Mouse (Mus musculus): ENCODE measurements around the gene Lekr1. TPM values are rescaled to one million over a fixed set of nuclear protein-coding genes. Genes with fewer than 3 reads are reported as not detected.

The Lekr1 gene
- total RNA-seq, 2 experiments from 2014 or later = 6.6 to 8.0 TPM

DNA sequence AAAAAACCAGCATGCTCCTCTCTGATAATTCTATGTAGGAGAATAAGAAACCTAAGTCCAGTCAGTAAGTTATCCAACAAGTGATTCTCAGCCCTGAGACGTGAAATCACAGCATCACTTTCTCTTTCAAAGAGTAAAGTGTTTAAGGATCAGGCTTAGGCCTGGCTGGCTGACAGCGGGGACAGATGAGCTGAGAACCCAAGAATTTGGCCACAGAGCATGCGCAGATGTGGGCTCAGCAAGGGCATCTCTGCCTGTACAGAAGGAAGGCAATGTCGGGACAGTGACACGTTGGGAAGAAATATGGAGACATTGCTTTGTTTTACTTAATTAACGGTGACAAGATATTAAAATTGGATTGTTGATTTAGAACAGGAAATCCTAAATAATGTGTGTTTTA lies 160.7 kb downstream of the Lekr1 start:
- intact Hi-C loops (cut with DNase I) = no loop called here

DNA sequence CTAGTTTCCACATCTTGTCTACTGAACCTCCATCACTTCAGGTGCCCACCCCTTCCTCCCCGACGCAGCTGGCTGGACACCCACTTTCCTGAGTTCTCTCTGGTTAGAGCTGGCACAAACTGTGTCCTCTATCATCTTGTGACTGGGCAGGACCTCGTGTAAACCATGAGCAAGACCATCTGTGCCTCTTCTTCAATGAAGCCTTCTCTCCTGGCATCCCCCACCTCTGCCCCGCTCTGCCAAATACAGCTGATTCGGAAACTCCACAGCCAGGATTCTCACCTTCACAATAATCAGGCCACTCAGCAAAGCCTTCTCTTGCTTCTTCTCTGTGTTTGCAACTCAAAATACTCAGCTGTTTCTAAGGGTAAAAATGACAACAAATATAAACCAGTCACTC lies 161.4 kb downstream of the Lekr1 start:
- DNase-seq (ENCODE audit: low spot score in 2 of 2) = no peak
- intact Hi-C loops (cut with DNase I) = no loop called here

More for the DNA sequence above, 160.7 kb downstream of the Lekr1 start:
- no peak for DNase-seq (ENCODE audit: low spot score in 2 of 2)

DNA sequence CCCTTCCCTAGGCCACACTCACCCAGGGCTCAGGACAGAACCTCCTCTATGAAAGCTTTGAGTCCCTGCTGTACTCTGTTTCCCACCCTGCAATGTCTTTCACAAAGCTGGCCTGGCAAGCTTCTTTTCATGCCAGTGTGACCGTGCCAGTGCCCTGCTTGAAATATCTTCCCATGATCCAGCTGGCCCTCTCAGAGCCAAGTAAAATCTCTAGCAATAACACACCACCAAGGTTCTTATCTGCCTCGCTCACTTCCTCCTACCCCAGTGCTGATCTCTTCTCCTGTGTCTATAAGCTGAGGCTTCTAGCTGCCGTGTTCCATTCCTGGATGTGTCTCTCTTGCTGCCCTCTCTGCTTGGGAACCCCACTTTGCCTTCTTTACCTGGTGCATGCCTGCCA lies 162.0 kb downstream of the Lekr1 start:
- no peak for DNase-seq (ENCODE audit: low spot score in 2 of 2)
- intact Hi-C loops (cut with DNase I) = no loop called here

DNA sequence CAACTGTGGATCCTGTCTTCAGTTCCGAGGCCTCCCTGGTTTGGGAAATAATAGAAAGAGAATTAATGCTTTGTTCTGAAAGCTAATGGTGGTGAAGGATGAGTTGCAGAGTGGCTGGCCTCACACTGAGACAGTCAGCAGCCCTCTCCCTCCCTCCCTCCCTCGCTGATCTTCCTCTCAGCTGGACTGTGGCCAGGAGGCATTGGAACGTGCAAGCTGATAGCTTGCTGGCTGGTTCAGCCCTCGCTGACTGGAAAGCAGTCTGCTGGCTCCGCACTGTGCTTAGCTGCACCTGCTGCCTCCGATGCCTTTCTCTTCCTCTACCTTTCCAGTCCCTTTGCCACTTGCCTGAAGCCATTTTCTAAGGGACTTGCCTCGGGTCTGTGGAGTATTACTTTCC lies 163.2 kb downstream of the Lekr1 start:
- intact Hi-C loops (cut with DNase I) = no loop called here

DNA sequence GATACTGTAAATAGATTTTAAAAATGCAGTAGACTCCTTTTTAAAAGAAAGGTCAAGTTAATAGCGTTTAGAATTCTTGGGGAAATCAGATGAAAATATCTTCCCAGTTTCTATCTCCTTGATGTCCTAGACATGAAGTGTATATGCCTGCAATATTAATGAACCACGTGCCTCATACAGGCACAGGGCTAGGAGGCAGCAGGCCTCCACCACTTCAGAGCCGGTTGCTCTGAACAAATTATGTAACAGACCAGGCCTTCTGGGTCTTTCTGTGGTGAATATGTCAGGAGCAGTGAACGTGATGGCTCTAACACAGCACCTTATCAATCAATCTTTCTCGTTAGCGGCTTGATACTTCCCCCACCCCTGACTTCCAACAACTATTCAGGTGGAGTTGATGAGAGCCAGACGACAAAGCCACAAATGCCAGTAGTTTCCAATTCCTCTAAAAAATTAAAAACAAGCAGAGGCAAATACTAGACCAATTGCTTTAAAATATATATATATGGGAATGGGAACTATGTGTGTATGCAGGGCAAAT lies 164.0 kb downstream of the Lekr1 start:
- no peak for DNase-seq (ENCODE audit: low spot score in 2 of 2)
- intact Hi-C loops (cut with DNase I) = no loop called here

More for the DNA sequence above, 163.2 kb downstream of the Lekr1 start:
- peak in 1 of 2 experiments; percentile 42 for DNase-seq (ENCODE audit: low spot score in 2 of 2)

DNA sequence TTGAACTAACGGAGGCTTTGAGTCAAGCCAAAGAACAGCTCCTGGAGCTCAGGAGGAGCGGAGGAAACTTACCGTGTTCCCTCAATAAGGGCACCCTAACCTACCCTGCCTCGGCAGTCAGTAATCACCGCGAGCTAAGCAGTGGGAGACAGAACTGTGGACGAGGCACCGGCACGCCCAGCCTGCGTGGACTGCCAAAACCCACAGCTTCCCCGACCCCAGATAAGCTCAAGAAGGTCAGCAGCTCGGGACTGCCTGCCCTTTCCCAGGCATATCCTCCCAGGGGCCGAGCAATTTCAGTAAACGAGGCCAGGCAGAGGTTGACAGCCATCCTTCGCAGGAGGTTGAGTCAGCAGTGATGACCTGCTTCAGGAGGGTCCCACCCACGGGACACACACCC lies 164.8 kb downstream of the Lekr1 start:
- intact Hi-C loops (cut with DNase I) = no loop called here
- DNase-seq (ENCODE audit: low spot score in 2 of 2) = no peak

DNA sequence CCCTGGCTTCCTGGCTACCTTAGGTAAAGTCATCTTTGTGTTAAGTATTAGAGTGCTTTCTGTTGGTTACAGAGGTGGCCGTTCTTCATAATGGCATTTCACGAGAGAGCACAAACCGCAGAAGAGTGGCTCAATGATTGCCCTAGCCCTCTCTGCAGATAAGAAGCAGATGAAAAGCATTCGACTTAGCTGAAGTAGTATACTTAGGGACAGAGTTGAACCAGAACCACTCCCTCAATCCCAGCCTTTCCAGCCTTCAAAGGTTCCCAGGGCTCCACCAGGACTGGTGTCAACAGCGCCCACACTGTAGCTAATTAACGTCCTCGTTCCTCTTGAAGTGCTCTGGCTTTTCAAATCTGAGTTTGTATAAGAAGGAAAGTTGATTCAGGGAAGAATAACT lies 166.4 kb downstream of the Lekr1 start:
- intact Hi-C loops (cut with DNase I) = no loop called here
- DNase-seq (ENCODE audit: low spot score in 2 of 2) = no peak

DNA sequence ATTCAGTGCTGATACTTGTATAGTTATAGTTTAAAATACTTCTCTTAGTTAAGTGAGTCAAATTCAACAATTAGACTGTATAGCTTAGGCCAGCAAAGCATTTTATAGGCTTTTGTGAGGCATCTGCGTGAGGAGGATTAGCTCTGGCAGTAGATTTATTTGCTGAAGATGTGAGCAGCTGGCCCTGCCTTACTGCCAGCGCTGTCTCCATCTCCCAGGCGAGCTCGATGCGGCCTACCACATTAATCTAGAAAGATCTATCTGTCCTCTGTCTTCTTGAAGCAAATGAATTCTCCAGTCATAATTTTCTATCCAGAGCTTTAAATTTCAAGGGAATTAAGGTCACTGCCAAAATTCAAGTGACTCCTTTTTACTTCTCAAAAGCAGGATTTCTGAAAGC lies 170.4 kb downstream of the Lekr1 start:
- intact Hi-C loops (cut with DNase I) = no loop called here
- DNase-seq (ENCODE audit: low spot score in 2 of 2) = no peak

DNA sequence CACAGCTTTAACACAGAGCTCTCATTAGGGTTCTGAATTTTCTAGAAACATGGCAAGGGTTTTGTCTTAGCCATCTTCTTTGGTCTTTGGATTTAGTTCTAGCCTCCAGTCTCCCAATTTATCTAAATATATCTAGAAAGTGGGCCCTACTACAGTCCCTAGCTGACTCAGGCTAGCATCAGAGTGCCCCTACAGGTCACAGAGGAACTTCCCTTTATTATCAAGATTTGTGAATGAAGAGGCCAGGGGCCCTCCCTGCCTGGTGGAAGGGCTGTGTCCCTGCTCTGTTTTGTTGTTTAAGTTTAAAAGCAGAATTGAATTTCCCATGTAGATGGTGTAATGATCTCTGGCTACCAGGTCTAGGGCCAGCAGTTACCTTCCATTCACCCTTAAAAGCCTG lies 173.6 kb downstream of the Lekr1 start:
- intact Hi-C loops (cut with DNase I) = no loop called here
- no peak for DNase-seq (ENCODE audit: low spot score in 2 of 2)

DNA sequence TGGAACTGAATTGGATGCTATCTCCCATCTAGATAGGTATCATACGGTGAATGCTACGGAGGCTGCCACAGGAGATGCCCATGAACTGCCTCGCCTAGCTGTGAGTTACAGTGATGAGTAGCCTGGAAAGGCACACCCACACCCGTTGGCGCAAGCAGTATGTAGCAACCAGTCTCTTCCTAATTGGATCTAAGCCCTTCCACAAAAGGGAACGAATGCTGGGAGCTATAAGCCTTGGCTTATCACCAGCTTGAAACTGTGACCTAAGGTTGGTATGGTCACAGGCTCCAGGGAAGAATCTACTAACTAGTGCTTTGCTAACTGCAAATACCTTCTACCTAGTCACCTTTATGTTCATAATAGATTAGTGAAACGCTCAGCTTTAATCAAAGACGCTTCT lies 175.1 kb downstream of the Lekr1 start:
- no peak for DNase-seq (ENCODE audit: low spot score in 2 of 2)
- intact Hi-C loops (cut with DNase I) = no loop called here

DNA sequence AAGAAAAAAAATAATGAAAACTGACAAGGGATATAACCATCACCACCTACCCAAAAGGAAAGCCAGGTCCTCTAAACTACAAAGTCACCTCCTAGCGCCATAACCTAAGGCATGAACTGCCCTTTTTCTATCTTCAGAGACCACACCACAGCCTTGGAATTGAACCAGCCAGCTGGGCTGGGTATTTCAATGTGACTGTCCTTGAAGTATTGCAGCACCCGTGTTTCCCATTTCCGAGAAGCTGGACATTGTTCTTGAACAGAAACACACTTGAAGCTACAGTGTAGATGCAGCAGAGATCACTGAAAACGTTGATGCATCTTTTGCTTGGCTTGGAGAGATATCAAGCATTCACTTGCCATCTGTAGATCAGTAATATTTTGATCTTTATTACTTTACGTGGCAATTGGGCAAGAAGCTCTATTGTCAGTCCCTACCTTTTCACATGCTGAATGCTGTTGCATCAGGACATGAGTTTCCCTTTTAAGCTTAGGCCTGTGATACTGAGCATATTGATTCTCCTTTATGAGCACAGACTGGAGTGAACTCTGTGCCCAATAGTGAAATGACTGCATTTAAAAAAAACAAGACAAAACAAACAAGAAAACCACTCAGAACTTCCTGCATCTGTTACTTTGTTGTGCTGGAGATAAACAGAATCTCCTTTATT lies 176.6 kb downstream of the Lekr1 start:
- intact Hi-C loops (cut with DNase I) = no loop called here

DNA sequence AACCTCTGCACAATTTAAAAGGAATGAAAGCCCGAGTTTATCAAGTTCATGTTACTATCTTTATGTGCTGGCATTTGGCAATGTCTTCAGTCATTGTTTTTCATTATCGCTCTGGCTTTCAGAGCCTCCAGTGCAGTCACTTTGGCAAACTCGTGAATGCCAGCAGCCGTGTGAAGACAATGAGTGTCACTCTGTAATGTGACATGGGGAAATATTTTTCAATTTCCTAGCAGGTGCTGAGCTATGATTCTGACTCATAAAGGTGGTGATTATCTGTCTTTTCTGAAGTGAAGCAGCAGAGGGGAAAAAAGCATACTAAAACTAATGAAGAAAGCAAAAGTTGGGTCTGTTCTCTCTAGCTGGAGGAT lies 177.1 kb downstream of the Lekr1 start:
- intact Hi-C loops (cut with DNase I) = no loop called here
- DNase-seq (ENCODE audit: low spot score in 2 of 2) = no peak

More for the DNA sequence above, 176.6 kb downstream of the Lekr1 start:
- no peak for DNase-seq (ENCODE audit: low spot score in 2 of 2)

DNA sequence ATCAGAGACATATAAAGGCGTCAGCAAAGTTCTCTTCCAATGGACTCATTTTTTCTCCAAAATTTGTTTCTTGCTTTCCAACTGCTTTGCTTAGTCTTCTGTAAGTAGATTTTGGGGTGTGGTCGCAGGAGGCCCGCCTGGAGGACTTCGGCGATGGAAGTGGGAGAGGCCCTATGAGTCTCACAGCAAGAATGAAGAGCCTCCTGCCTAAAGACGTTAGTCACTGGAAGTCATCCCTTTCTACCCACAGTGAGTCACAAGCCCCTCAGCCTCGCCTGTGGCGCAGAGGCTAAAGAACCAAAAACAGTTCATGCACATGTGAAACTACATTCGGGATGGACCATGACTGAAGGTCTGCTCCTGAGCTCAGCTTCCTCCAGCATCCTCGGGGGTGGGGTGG lies 178.3 kb downstream of the Lekr1 start:
- intact Hi-C loops (cut with DNase I) = no loop called here
- no peak for DNase-seq (ENCODE audit: low spot score in 2 of 2)

DNA sequence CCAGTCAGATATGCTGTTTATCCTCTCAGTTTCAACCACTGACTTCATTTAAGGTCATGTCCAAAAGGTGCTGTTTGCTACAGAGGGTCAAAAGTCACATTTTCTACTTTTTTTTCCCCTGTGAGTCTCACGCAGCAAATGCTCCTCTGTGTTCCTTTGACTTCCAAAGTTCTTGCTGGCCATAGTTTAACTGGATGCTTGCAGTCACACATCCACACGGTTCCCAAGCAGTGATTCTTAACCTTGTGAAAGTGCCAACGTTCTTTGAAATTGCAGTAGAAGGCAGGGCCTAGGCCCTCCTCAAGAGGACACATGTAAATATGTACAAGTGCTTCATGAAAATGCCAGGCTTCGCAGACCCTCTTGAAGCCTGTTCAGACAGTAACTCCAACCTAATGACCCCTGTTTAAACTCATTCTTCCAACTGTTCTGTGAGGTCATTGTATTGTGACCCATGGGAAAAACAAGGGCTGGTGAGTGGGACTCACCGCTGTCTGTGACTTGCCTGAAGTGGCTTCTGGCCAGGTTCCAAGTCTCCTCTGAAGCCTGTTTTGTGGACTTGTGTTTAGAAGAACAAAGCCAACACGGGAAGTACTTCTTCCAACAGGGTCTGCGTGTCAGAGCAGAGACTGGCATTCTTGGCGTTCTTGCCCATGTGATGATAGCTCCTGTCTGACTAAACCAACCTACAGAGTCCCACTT lies 179.0 kb downstream of the Lekr1 start:
- no peak for DNase-seq (ENCODE audit: low spot score in 2 of 2)
- intact Hi-C loops (cut with DNase I) = no loop called here

DNA sequence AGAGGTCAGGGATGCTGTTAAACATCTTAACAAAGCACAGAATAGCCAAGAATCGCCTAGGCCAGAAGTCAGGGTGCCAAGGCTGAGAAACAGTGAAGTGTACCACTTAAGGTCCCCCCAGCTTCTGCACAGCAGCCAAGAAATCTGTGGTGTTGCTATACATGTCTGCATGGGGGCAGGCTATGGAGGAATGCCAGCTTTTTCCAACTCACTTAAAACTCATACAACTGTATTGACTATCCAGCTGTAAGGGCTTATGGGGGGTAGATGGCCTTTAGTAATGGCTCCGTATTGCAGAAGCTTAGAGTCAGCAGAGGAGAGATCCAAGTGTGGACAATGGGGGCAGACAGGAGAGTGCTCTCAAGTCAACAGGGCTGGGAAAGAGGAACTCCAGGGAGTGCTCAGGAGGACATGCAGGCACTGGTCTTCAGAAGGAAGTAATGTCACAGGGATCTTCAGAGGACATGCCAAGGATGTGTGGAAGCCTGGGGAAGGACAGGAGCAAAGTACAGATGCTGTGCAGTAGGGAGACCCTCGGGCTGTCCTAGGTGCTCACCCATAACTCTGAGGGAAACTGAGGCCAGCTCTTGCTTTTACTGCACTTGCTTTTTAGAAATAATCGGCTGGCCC lies 181.2 kb downstream of the Lekr1 start:
- DNase-seq (ENCODE audit: low spot score in 2 of 2) = no peak
- intact Hi-C loops (cut with DNase I) = no loop called here

DNA sequence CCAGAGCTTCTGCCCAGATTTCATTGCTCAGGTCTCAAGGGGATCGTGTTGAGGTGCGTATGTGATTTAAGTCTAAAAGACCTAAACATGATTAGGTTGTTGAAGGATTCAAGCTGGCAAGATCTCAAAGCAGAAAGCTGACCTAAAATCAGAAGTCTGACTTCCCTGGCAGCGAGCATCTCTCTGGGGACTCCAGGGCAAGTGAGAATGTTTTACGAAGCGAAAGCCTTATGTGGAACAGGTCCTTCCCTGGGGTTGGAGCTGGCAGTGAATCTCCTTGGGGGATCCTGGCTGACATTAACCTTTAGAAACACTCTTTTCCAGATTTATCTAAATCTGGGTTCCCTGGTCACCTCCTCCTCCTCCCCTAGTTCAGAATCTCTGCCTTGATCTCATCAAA lies 187.7 kb downstream of the Lekr1 start:
- intact Hi-C loops (cut with DNase I) = no loop called here

DNA sequence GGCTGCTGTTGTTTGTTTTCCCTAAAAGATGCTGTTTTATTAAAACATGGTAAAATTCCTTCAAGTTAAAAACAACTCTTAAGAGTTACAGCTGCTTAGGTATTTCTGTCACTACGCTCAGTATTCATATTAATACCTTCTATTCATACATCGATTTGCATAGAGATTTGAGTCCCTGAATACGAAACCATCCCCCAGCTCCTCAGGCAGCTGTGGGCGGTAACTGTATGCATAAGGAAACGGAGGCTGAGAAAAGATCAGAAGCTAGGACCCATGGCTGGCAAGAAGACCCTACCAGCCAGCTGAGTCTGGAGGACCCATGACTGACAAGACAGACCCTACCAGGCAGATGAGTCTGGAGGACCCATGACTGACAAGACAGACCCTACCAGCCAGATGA lies 189.5 kb downstream of the Lekr1 start:
- intact Hi-C loops (cut with DNase I) = no loop called here
- DNase-seq (ENCODE audit: low spot score in 2 of 2) = no peak

More for the DNA sequence above, 187.7 kb downstream of the Lekr1 start:
- DNase-seq (ENCODE audit: low spot score in 2 of 2) = no peak

DNA sequence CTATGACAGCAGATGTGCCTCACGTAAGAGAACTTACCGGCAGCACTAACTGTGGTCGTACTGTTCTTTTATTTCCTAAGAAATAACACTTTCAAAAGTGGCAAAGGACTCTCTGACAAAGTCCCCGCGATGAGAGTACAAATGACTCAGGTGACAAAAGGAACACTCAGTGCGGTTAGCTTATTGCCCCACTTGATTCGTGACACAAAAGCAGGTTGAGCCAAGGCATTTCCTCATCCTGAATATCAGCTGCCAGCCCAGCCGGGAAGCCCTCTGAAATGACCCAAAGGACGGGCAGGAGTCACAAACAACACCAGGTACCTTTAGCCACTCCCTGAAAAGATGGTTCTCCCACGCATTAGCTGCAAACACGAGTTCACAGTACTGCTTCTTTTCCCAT lies 192.1 kb downstream of the Lekr1 start:
- intact Hi-C loops (cut with DNase I) = no loop called here
- DNase-seq (ENCODE audit: low spot score in 2 of 2) = no peak

DNA sequence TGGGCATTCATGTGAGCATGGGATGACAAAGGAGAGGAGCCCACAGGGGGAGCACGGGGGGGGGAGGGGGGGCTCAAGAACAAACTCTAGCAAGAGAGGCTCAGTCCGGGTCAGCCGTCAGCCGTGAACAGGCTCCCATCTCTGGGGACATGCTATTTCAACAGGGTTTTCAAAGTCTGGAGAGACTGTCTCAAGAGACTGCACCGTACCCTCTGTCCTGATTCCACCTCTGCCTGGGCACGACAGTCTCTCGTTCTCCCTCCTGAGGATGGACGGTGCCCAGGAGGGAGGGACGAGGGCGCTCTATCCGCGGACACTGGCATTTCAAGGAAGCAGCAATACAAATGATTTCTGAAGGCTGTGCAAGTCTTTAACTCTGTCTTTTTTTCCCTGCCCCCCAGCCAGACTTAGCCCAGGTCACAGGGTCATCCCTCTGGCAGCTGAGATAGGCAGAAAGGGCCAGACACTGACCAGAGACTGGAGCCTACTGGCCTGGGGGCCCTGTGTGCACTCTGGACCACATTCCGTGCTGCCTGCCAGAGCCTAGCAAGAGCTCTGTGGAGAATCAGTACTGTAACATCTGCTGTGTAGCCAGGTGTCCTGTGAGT lies 192.8 kb downstream of the Lekr1 start:
- no peak for DNase-seq (ENCODE audit: low spot score in 2 of 2)
- intact Hi-C loops (cut with DNase I) = no loop called here

DNA sequence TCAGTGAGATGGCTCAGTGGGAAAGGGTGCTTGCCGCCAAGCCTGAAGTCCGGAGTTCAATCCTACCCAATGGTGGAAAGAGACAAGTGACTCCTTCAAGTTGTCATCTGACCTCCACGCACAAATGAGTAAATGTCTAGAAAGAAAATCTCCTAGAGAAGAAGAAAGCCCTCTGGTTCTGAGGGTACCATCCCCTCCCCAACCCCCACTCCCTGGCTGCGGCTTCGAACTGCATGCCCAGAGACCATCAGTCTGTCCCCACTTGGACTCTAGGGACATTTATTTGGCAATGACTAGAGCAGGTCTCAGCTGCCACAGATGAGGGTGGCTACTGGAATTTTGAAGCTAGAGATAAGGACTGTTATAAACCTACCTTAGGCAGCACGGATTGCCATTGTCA lies 193.7 kb downstream of the Lekr1 start:
- no peak for DNase-seq (ENCODE audit: low spot score in 2 of 2)
- intact Hi-C loops (cut with DNase I) = loop anchor here (5.0 kb wide), 2 partner anchors 192 to 477 kb away; partner anchors contain the start of gene Lekr1
